Mouse (Mus musculus): Measurements from ENCODE around the gene Eif4a1.

DNA sequence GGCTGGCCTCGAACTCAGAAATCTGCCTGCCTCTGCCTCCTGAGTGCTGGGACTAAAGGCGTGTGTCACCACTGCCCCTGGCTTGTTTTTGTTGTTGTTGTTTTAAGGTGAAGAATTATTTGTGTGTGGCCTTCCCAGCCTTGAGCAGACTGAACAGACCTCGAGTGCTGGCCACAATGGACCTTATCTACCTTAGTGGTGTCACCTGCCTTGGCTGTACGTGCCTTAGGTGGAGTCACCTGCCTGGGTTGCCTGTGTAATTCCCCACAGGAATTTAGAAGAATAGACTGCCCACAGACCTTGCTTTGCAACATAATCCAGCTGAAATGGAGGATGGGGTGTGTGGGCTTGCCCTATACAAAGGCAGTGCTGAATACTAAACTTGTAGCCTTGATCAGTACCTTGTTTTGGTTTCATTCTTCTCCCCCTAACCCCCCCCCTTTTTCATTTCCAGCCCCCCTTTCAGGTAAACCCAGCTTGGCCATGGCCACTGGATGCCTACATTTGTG, 35.7 kb upstream of the Eif4a1 start:
- TF ChIP-seq CTCF (IDR thresholded peaks at IDR 0.05 in 2 of 3, conservative IDR thresholded peaks at IDR 0.05 in 1 of 3; ENCODE audit: control insufficient read depth in 1 of 3, insufficient read depth in 1 of 3, low read depth in 2 of 3, low read length in 3 of 3, poor library complexity in 1 of 3, severe bottlenecking in 1 of 3) (no peak), USF1 (IDR thresholded peaks at IDR 0.05; ENCODE audit: low read depth, low read length) (no peak), CHD2 (IDR thresholded peaks at IDR 0.05; ENCODE audit: low read length) (no peak), EP300 (IDR thresholded peaks at IDR 0.05; ENCODE audit: low read depth in 1 of 2, low read length in 2 of 2) (no peak), POLR2A (IDR thresholded peaks at IDR 0.05; ENCODE audit: control insufficient read depth in 1 of 2, insufficient read depth in 1 of 2, low read depth in 1 of 2, low read length in 2 of 2, poor library complexity in 1 of 2) (no peak), MYC (IDR thresholded peaks at IDR 0.05; ENCODE audit: low read depth, low read length) (no peak), TCF12 (IDR thresholded peaks at IDR 0.05; ENCODE audit: low read depth, low read length) (no peak), GABPA (IDR thresholded peaks at IDR 0.05; ENCODE audit: low read depth, low read length) (no peak), CHD1 (IDR thresholded peaks at IDR 0.05; ENCODE audit: low read depth, low read length) (no peak), KAT2A (conservative IDR thresholded peaks at IDR 0.05; ENCODE audit: low read depth, low read length) (no peak), BHLHE40 (IDR thresholded peaks at IDR 0.05; ENCODE audit: borderline replicate concordance, low read depth, low read length) (no peak), ZC3H11A (IDR thresholded peaks at IDR 0.05; ENCODE audit: low read depth, low read length) (no peak), ZMIZ1 (IDR thresholded peaks at IDR 0.05; ENCODE audit: low read depth, low read length) (no peak)

Measured in MEL (cell line).